Mouse (Mus musculus): ENCODE measurements at regions not wholly inside any gene's neighbourhood (a gene's known extent, or its start where the extent isn't known, plus 50 kb on each side); places are given as distances from the start of the nearest gene placed in this dataset.

DNA sequence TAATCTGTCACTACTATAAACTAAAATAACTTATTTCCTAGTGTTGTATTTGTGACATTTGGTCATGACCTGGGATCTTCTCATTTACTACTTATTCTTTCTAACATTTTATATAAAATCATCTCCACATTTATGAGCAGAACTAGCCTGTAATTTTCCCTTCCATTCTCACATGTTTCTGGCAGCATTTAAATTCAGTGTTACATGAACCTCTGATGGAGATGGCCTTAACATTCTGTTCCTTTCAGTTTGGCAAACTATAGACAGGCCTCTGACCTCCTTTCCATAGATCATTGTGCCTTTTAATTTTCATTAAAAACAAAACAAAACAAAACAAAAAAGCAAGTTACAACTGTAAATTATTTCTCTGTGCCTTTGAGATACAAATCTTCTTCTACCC lies 77.1 kb upstream of the Pdc start:
- TF ChIP-seq CTCF (IDR thresholded peaks at IDR 0.05; ENCODE audit: low read depth, low read length), result no peak
- TF ChIP-seq POLR2A (IDR thresholded peaks at IDR 0.05; ENCODE audit: insufficient read depth, low read length), result no peak
- no peak for TF ChIP-seq EP300 (IDR thresholded peaks at IDR 0.05; ENCODE audit: insufficient read depth, low read depth, low read length)

All from ES-Bruce4 (cell line).